Mouse (Mus musculus) CH12.LX (cell line): Measurements from ENCODE around the gene Mrps25. TPM values are rescaled to one million over a fixed set of nuclear protein-coding genes. Genes with fewer than 3 reads are reported as not detected.

Experiments used
- DNase-seq: peaks from one replicate; pipeline ENCODE4 v3.0.0-alpha.2; 2013; ENCODE audit errors: extremely low read depth
- H3K27ac ChIP-seq: 2 replicates; pipeline ENCODE4 v1.5.1; 2012; ENCODE audit warnings: low read depth, mild to moderate bottlenecking, control low read depth, moderate library complexity; ENCODE audit not compliant: insufficient read depth
- H3K27me3 ChIP-seq: replicated peaks from 2 replicates; pipeline ENCODE3; 2012; ENCODE audit warnings: inconsistent platforms
- H3K36me3 ChIP-seq, 2 experiments: replicated peaks in 1 of 2; 2 replicates each; pipeline versions ENCODE3 to v1.6.1; 2012; ENCODE audit warnings: inconsistent platforms in 1 of 2, low read length in 1 of 2, mild to moderate bottlenecking in 1 of 2, mixed read lengths in 1 of 2, moderate library complexity in 1 of 2; ENCODE audit not compliant: control insufficient read depth in 1 of 2, insufficient read depth in 1 of 2
- H3K4me1 ChIP-seq, 2 experiments: 2 replicates each; pipeline ENCODE4 v1.6.1; 2012; ENCODE audit warnings: inconsistent platforms in 1 of 2, moderate library complexity in 1 of 2; ENCODE audit not compliant: insufficient read depth in 2 of 2, control insufficient read depth in 1 of 2
- H3K4me2 ChIP-seq: 2 replicates; pipeline ENCODE4 v1.6.1; 2012; ENCODE audit warnings: low read depth, mild to moderate bottlenecking, control low read depth; ENCODE audit not compliant: poor library complexity, insufficient read depth, severe bottlenecking
- H3K4me3 ChIP-seq, 3 experiments: fragments of 150-350 bp in 1 of 3; sonication (generic) in 1 of 3; replicated peaks in 1 of 3; 2 replicates each; pipeline versions ENCODE3 to v1.5.1; 2011 to 2012; ENCODE audit warnings: low read depth in 2 of 3, low read length in 2 of 3, mild to moderate bottlenecking in 2 of 3, moderate library complexity in 2 of 3, control low read depth in 1 of 3, improper control_type of control experiment in 1 of 3, inconsistent platforms in 1 of 3, mixed read lengths in 1 of 3; ENCODE audit not compliant: poor library complexity in 1 of 3
- H3K79me2 ChIP-seq: replicated peaks from 2 replicates; pipeline ENCODE4 v1.6.1; 2012; ENCODE audit warnings: mild to moderate bottlenecking, moderate library complexity; ENCODE audit not compliant: control insufficient read depth, poor library complexity, insufficient read depth, severe bottlenecking; ENCODE audit errors: extremely low read depth
- H3K9ac ChIP-seq: 2 replicates; pipeline ENCODE4 v1.6.1; 2012; ENCODE audit warnings: low read depth, mild to moderate bottlenecking, control low read depth, moderate library complexity; ENCODE audit not compliant: insufficient read depth
- H3K9me3 ChIP-seq: replicated peaks from 2 replicates; pipeline ENCODE3; 2012; ENCODE audit warnings: low read length, inconsistent platforms, mixed read lengths
- BHLHE40 ChIP-seq: IDR thresholded peaks from 2 replicates; pipeline ENCODE4 v1.6.1; 2011; ENCODE audit warnings: mild to moderate bottlenecking, low read depth, low read length, improper control_type of control experiment
- CHD1 ChIP-seq: IDR thresholded peaks from 2 replicates; pipeline ENCODE4 v1.6.1; 2012; ENCODE audit warnings: low read depth, low read length, improper control_type of control experiment, inconsistent platforms
- CTCF ChIP-seq, 2 experiments: IDR thresholded peaks in 1 of 2; conservative IDR thresholded peaks in 1 of 2; 2 replicates each; pipeline ENCODE4 v1.5.1; 2011 to 2012; ENCODE audit warnings: low read depth in 2 of 2, low read length in 2 of 2, improper control_type of control experiment in 1 of 2, inconsistent platforms in 1 of 2, mild to moderate bottlenecking in 1 of 2, moderate library complexity in 1 of 2
- E2F4 ChIP-seq: IDR thresholded peaks from 2 replicates; pipeline ENCODE4 v1.6.1; 2011; ENCODE audit warnings: low read depth, low read length, improper control_type of control experiment; ENCODE audit not compliant: insufficient replicate concordance
- ELF1 ChIP-seq: IDR thresholded peaks from 2 replicates; pipeline ENCODE4 v1.6.1; 2014; ENCODE audit warnings: low read depth, mild to moderate bottlenecking, inconsistent platforms, low read length, improper control_type of control experiment
- EP300 ChIP-seq: IDR thresholded peaks from 2 replicates; pipeline ENCODE4 v1.6.1; 2011; ENCODE audit warnings: low read length, improper control_type of control experiment
- ETS1 ChIP-seq: conservative IDR thresholded peaks from 2 replicates; pipeline ENCODE4 v1.6.1; 2012; ENCODE audit warnings: low read depth, mild to moderate bottlenecking, inconsistent platforms, low read length, improper control_type of control experiment, moderate library complexity
- GABPA ChIP-seq: IDR thresholded peaks from 2 replicates; pipeline ENCODE4 v1.6.1; 2012; ENCODE audit warnings: low read depth, low read length, improper control_type of control experiment, inconsistent platforms; ENCODE audit not compliant: insufficient replicate concordance
- HCFC1 ChIP-seq: IDR thresholded peaks from 2 replicates; pipeline ENCODE4 v1.6.1; 2012; ENCODE audit warnings: low read depth, mild to moderate bottlenecking, inconsistent platforms, low read length, improper control_type of control experiment
- IRF4 ChIP-seq: IDR thresholded peaks from 2 replicates; pipeline ENCODE4 v1.6.1; 2014; ENCODE audit warnings: low read depth, mild to moderate bottlenecking, inconsistent platforms, low read length, improper control_type of control experiment
- JUND ChIP-seq: conservative IDR thresholded peaks from 2 replicates; pipeline ENCODE4 v1.6.1; 2011; ENCODE audit warnings: low read depth, low read length, improper control_type of control experiment
- KAT2A ChIP-seq: IDR thresholded peaks from 2 replicates; pipeline ENCODE4 v1.6.1; 2012; ENCODE audit warnings: low read length, improper control_type of control experiment, inconsistent platforms; ENCODE audit not compliant: insufficient replicate concordance
- MAFK ChIP-seq: IDR thresholded peaks from 2 replicates; pipeline ENCODE4 v1.6.1; 2011; ENCODE audit warnings: low read length, improper control_type of control experiment; ENCODE audit not compliant: insufficient replicate concordance
- MAX ChIP-seq: IDR thresholded peaks from 2 replicates; pipeline ENCODE4 v1.6.1; 2011; ENCODE audit warnings: low read length, improper control_type of control experiment
- MAZ ChIP-seq: IDR thresholded peaks from 2 replicates; pipeline ENCODE4 v1.6.1; 2012; ENCODE audit warnings: low read depth, mild to moderate bottlenecking, inconsistent platforms, low read length, improper control_type of control experiment, moderate library complexity
- MEF2A ChIP-seq: IDR thresholded peaks from 2 replicates; pipeline ENCODE4 v1.6.1; 2014; ENCODE audit warnings: low read depth, mild to moderate bottlenecking, inconsistent platforms, low read length, improper control_type of control experiment, borderline replicate concordance
- POLR2AphosphoS2 ChIP-seq: IDR thresholded peaks from 2 replicates; pipeline ENCODE4 v1.6.1; 2011; ENCODE audit warnings: low read depth, low read length, improper control_type of control experiment
- RAD21 ChIP-seq: IDR thresholded peaks from 2 replicates; pipeline ENCODE4 v1.6.1; 2011; ENCODE audit warnings: low read depth, mild to moderate bottlenecking, low read length, improper control_type of control experiment, moderate library complexity
- SMC3 ChIP-seq: IDR thresholded peaks from 2 replicates; pipeline ENCODE4 v1.6.1; 2011; ENCODE audit warnings: low read depth, low read length, improper control_type of control experiment
- TBP ChIP-seq: conservative IDR thresholded peaks from 2 replicates; pipeline ENCODE4 v1.6.1; 2011; ENCODE audit warnings: low read depth, low read length, improper control_type of control experiment
- UBTF ChIP-seq: IDR thresholded peaks from 2 replicates; pipeline ENCODE4 v1.6.1; 2012; ENCODE audit warnings: low read depth, mild to moderate bottlenecking, inconsistent platforms, low read length, improper control_type of control experiment, moderate library complexity
- USF1 ChIP-seq: IDR thresholded peaks from 2 replicates; pipeline ENCODE4 v1.6.1; 2014; ENCODE audit warnings: low read depth, mild to moderate bottlenecking, inconsistent platforms, low read length, improper control_type of control experiment
- USF2 ChIP-seq: conservative IDR thresholded peaks from 2 replicates; pipeline ENCODE4 v1.6.1; 2011; ENCODE audit warnings: low read depth, low read length, improper control_type of control experiment
- ZC3H11A ChIP-seq: IDR thresholded peaks from 2 replicates; pipeline ENCODE4 v1.6.1; 2012; ENCODE audit warnings: low read depth, mild to moderate bottlenecking, inconsistent platforms, low read length, improper control_type of control experiment
- dilution Hi-C: fragments of 300-500 bp; cut with MboI; formaldehyde crosslinking; loops from 2 replicates; pipeline ENCODE4 v1.14.3; 2020; ENCODE audit warnings: low sequenced_read_pairs; ENCODE audit not compliant: extremely low pct_unique_long_range_greater_than_20kb, extremely low pct_ligation_motif_present
- in situ Hi-C: fragments of 300-500 bp; cut with MboI; formaldehyde crosslinking; loops from 3 replicates; pipeline ENCODE4 v1.14.3; 2019; ENCODE audit warnings: low sequenced_read_pairs, low pct_ligation_motif_present, low pct_unique_long_range_greater_than_20kb, mixed read lengths
- polyA plus RNA-seq: library from polyadenylated mRNA; unstranded; fragments of >175 nt; gene quantifications from 2 replicates; pipeline ENCODE4 v1.2.1, GENCODE M21; 2012; ENCODE audit warnings: low read depth; ENCODE audit not compliant: insufficient read length
- total RNA-seq, 2 experiments: library from RNA; depleted of rRNA; stranded (reverse); fragments of 300-350 nt in 1 of 2; fragments of >200 nt in 1 of 2; gene quantifications; 2 replicates each; pipeline ENCODE4 v1.2.3; 2012 to 2014

Gene Mrps25
- total and polyA plus RNA-seq, 3 experiments, result 38.6 to 70.6 (median 61.4) TPM

- H3K79me2 ChIP-seq, result no peaks in the 10 kb centered on the region
- no peak overlapping the region for H3K9ac ChIP-seq
- dilution Hi-C loops (no loop called here), in situ Hi-C loops (no loop called here)
- no peaks in the 10 kb centered on the region for H3K27me3 ChIP-seq
- H3K4me2 ChIP-seq, result no peak overlapping the region
- no peak overlapping the region for H3K27ac ChIP-seq
- no peak overlapping the region for H3K4me3 ChIP-seq
- no peak for TF ChIP-seq HCFC1
- TF ChIP-seq KAT2A, result no peak
- no peak for TF ChIP-seq UBTF
- no peak for TF ChIP-seq SMC3
- no peak for TF ChIP-seq CTCF (conservative IDR thresholded peaks at IDR 0.05 in 1 of 2, IDR thresholded peaks at IDR 0.05 in 1 of 2; ENCODE audit: low read depth in 2 of 2, low read length in 2 of 2)
- TF ChIP-seq MAFK, result no peak
- TF ChIP-seq MAZ, result no peak
- no peak for TF ChIP-seq USF1
- no peak for TF ChIP-seq TBP
- no peak for TF ChIP-seq EP300
- H3K4me1 ChIP-seq, result no peaks in the 10 kb centered on the region
- H3K36me3 ChIP-seq, result peaks cover 81 to 97% of the 10 kb centered on the region in 2 experiments
- DNase-seq, result no peak
- H3K9me3 ChIP-seq, result no peaks in the 10 kb centered on the region
These were observed 25.0 kb downstream of the Mrps25 start for GRCm38 (mm10) chr6:92158801-92159200.

GRCm38 (mm10) chr6:92153774-92154173 is 30.1 kb downstream of the Mrps25 start:
- H3K4me3 ChIP-seq, result no peak overlapping the region
- DNase-seq, result no peak
- no peaks in the 10 kb centered on the region for H3K79me2 ChIP-seq
- TF ChIP-seq SMC3 (no peak), POLR2AphosphoS2 (no peak), CHD1 (no peak), JUND (no peak), E2F4 (no peak), IRF4 (no peak), USF2 (no peak), ETS1 (no peak), ELF1 (no peak), BHLHE40 (no peak), ZC3H11A (no peak), UBTF (no peak), CTCF (conservative IDR thresholded peaks at IDR 0.05 in 1 of 2, IDR thresholded peaks at IDR 0.05 in 1 of 2; ENCODE audit: low read depth in 2 of 2, low read length in 2 of 2) (no peak), MAZ (no peak), RAD21 (no peak), MEF2A (no peak), GABPA (no peak), MAX (no peak)
- TF ChIP-seq, all 38 proteins: peak for 0
- H3K4me1 ChIP-seq, result no peaks in the 10 kb centered on the region
- H3K36me3 ChIP-seq, result peaks cover 57 to 93% of the 10 kb centered on the region in 2 experiments
- H3K9me3 ChIP-seq, result no peaks in the 10 kb centered on the region
- H3K9ac ChIP-seq, result no peak overlapping the region
- no peaks in the 10 kb centered on the region for H3K27me3 ChIP-seq
- H3K4me2 ChIP-seq, result no peak overlapping the region
- dilution Hi-C loops (no loop called here), in situ Hi-C loops (no loop called here)
- H3K27ac ChIP-seq, result no peak overlapping the region
